Mouse (Mus musculus) limb, embryonic 13.5 days (tissue): Measurements from ENCODE around the gene Usb1. TPM values are rescaled to one million over a fixed set of nuclear protein-coding genes. Genes with fewer than 3 reads are reported as not detected.

ENCODE experiments used
- ATAC-seq: fragments of 200-750 bp; cut with Nextera tagmentation; 2 replicates; pipeline ENCODE4 v1.8.0; 2017; ENCODE audit warnings: low read depth, moderate number of reproducible peaks, moderate TSS enrichment; ENCODE audit not compliant: low FRiP score
- H3K27ac ChIP-seq: fragments of 300-500 bp; sonication (generic); 2 replicates; pipeline ENCODE4 v1.5.1; 2015; ENCODE audit warnings: inconsistent platforms, mild to moderate bottlenecking, moderate library complexity
- H3K27me3 ChIP-seq: fragments of 300-500 bp; sonication (generic); 2 replicates; pipeline ENCODE4 v1.6.1; 2015; ENCODE audit warnings: mild to moderate bottlenecking, inconsistent platforms
- H3K36me3 ChIP-seq: fragments of 300-500 bp; sonication (generic); 2 replicates; pipeline ENCODE4 v1.6.1; 2015; ENCODE audit warnings: inconsistent platforms, mild to moderate bottlenecking, moderate library complexity
- H3K4me1 ChIP-seq: fragments of 300-500 bp; sonication (generic); 2 replicates; pipeline ENCODE4 v1.6.1; 2015; ENCODE audit warnings: inconsistent platforms
- H3K4me2 ChIP-seq: fragments of 300-500 bp; sonication (generic); replicated peaks from 2 replicates; pipeline ENCODE4 v1.6.1; 2015; ENCODE audit warnings: inconsistent platforms, mild to moderate bottlenecking, moderate library complexity
- H3K4me3 ChIP-seq: fragments of 300-500 bp; sonication (generic); 2 replicates; pipeline ENCODE4 v1.5.1; 2015; ENCODE audit warnings: moderate library complexity, mild to moderate bottlenecking, inconsistent platforms
- H3K9ac ChIP-seq: fragments of 300-500 bp; sonication (generic); 2 replicates; pipeline ENCODE4 v1.6.1; 2015; ENCODE audit warnings: mild to moderate bottlenecking, inconsistent platforms
- H3K9me3 ChIP-seq: fragments of 300-500 bp; sonication (generic); 2 replicates; pipeline ENCODE4 v1.6.1; 2016; ENCODE audit warnings: inconsistent platforms
- WGBS: fragments of 180-500 bp; shearing (Covaris S2); methylation state at CpG from one replicate; pipeline ENCODE4 v1.1.7; 2015; 5-methylcytosine and 5-hydroxymethylcytosine counted together
- polyA plus RNA-seq: library from polyadenylated mRNA; unstranded; fragments of >200 nt; fragmentation: Nextera tagmentation; extraction: Ambion mirVana; gene quantifications from 2 replicates; pipeline ENCODE4 v1.2.1, GENCODE M21; 2015

Gene Usb1
- polyA plus RNA-seq, result 43.5 and 46.0 TPM in 2 replicates

DNA sequence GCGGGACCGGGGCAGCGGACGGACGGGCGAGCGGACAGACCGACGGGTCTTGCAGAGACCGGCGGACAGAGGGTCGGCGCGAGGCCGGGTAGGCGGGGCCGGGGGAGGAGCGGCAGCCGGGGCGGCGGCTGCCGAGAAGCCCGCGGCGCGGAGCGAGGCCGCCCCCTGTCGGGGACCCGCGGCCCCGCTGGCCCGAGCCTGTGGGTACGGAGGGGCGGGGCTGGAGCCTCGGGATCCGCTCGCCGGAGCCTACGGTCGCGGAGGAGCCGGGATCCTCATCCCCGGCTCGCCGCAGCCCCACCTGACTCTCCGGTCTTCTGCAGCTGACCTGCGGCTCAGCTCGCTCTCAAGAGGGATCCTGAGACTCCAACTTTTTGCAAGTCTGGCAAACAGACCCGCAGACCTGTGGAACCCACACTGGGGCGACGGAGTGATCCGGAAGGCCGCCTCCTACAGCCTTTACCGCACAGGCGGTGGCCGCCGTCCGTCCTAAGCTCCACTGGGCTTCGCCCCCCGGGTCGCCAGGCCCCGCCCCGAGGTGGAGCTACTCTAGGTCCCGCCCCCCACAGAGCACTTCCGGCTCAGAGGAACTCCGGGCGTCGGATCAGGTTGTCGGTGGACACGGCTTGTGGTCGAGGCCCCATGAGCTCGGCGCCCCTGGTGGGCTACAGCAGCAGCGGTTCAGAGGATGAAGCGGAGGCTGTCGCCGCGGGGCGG is at the start of gene Usb1, which contains the start of gene Zfp319:
TSS of gene Usb1 (plus strand) at position 565 of the 717 bp plus-strand sequence.
TSS of gene Zfp319 (minus strand) at position 231 of the 717 bp plus-strand sequence.
- peak; percentile 93 for ATAC-seq
- Histone ChIP-seq H3K4me2 (peak within 1 kb of the TSS; percentile 84), H3K36me3 (peaks cover 47% of the 10 kb centered on the region), H3K9me3 (no peaks in the 10 kb centered on the region), H3K4me1 (peaks cover 26% of the 10 kb centered on the region), H3K27me3 (no peaks in the 10 kb centered on the region), H3K9ac (peak within 1 kb of the TSS; percentile 94), H3K4me3 (peak within 1 kb of the TSS; percentile 91), H3K27ac (peak within 1 kb of the TSS; percentile 95)
- under 1% methylated on average over 75 of the region's 80 CpGs for WGBS

DNA sequence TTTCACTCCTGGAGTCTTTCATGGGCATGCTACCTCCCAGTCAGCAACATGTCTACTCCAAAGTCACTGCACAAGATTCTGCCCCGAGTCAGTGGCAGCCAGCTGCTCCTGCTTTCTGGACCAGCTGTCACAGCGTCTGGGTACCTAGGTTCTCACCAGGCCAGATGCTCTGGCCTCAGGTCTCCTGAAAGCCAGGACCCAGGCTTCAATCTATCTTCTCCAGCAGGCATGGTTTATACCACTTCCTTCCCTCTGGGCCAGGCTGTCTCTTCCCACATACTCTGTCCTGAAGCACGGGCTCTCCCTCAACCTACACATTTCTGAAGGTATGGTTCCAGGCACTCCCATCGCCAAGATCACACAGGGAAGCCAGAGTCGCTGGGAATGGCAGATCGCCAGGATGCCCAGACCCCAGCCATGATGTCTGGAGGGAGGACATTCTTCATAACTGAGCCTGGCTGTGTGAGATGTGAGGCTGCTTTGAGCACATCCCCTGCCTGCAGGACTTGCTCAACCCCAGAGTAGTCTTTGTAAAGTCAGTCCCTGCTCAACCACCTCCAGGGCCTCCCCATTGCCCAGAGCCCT is 42.9 kb upstream of the Usb1 start:
- H3K4me1 ChIP-seq, result peaks cover 14% of the 10 kb centered on the region
- no peaks in the 10 kb centered on the region for H3K36me3 ChIP-seq
- no peak for ATAC-seq
- H3K4me3 ChIP-seq, result no peak overlapping the region
- 57% methylated on average over 6 of the region's 6 CpGs for WGBS
- H3K27me3 ChIP-seq, result no peaks in the 10 kb centered on the region
- no peak overlapping the region for H3K4me2 ChIP-seq
- peak overlapping the region; percentile 1; the same call in 1 of the 2 replicates for H3K9ac ChIP-seq
- H3K27ac ChIP-seq, result no peak overlapping the region
- no peaks in the 10 kb centered on the region for H3K9me3 ChIP-seq

DNA sequence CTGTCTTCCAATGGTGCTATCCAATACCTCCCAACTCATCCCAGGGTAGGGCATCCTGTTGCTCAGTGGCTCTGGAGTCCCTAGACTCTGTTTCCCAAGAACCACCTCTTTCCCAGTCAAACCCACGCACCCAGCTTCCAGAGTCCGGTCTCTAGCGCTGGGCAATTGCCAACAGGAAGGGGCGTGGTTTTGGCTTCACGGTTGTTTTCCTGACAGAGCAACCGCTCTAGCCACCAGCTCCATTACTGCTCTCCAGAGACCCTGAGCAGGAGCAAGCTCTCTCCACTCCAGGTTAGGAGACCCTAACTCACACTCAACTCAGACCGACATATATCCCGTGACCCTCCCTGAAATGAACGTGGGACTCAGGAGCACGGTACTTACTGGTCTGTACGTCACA is 38.9 kb upstream of the Usb1 start:
- H3K27me3 ChIP-seq, result no peaks in the 10 kb centered on the region
- no peak overlapping the region; the same call in 1 of the 2 replicates for H3K4me2 ChIP-seq
- no peak overlapping the region for H3K9ac ChIP-seq
- no peak overlapping the region for H3K4me3 ChIP-seq
- H3K4me1 ChIP-seq, result peaks cover 14% of the 10 kb centered on the region
- ATAC-seq, result no peak
- 62% methylated on average over 11 of the region's 11 CpGs for WGBS
- H3K36me3 ChIP-seq, result no peaks in the 10 kb centered on the region
- H3K27ac ChIP-seq, result no peak overlapping the region
- H3K9me3 ChIP-seq, result no peaks in the 10 kb centered on the region

DNA sequence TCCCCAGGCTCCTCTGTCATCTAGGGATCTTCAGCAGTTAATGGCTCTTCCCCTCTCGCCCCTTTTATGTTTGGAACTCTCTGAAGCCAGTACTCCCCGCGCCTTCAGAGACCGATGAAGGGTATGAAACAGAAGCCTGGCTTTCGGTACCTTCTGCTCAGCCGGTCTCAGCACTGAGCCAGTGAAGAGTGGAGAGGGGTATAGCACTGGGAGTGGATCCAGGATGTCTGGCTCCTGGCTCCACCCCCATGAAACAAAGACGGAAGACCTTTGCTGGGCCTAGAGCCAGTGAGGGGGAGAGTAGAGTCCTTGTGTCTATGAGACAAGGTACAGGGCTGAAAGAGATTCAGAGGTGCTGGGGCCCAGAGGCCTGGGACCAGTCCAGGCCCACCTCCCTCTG is 38.2 kb upstream of the Usb1 start:
- no peaks in the 10 kb centered on the region for H3K27me3 ChIP-seq
- ATAC-seq, result peak; percentile 51; the same call in 1 of the 2 replicates
- H3K4me2 ChIP-seq, result peak overlapping the region; percentile 21; the same call in 1 of the 2 replicates
- WGBS, result 65% methylated on average over 7 of the region's 7 CpGs
- no peaks in the 10 kb centered on the region for H3K36me3 ChIP-seq
- H3K4me3 ChIP-seq, result no peak overlapping the region
- peaks cover 13% of the 10 kb centered on the region for H3K4me1 ChIP-seq
- no peak overlapping the region for H3K9ac ChIP-seq
- H3K27ac ChIP-seq, result peak overlapping the region; percentile 44; the same call in 1 of the 2 replicates
- no peaks in the 10 kb centered on the region for H3K9me3 ChIP-seq

DNA sequence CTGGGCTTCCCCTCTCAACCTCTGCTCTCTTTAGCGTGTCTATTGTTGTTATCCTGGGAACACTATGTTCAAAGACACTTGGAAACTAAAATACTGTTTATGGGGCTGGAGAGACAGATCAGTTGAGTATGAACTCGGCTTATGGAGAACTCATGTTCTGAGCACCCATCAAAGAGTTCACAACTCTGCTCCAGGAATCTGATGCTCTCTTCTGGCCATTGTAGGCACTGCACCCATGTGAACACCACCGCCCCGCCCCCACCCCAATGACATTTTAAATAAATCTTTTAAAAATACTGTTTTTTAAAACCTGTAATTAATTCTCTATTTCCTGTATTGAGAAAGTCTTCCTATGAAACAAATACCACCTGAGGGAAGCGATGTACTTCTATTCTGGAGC is 29.7 kb upstream of the Usb1 start:
- Histone ChIP-seq H3K9me3 (no peaks in the 10 kb centered on the region), H3K4me2 (no peak overlapping the region), H3K9ac (no peak overlapping the region), H3K27ac (no peak overlapping the region), H3K4me3 (no peak overlapping the region), H3K27me3 (no peaks in the 10 kb centered on the region), H3K36me3 (no peaks in the 10 kb centered on the region), H3K4me1 (no peaks in the 10 kb centered on the region)
- WGBS, result 16% methylated on average over 5 of the region's 5 CpGs
- ATAC-seq, result no peak

DNA sequence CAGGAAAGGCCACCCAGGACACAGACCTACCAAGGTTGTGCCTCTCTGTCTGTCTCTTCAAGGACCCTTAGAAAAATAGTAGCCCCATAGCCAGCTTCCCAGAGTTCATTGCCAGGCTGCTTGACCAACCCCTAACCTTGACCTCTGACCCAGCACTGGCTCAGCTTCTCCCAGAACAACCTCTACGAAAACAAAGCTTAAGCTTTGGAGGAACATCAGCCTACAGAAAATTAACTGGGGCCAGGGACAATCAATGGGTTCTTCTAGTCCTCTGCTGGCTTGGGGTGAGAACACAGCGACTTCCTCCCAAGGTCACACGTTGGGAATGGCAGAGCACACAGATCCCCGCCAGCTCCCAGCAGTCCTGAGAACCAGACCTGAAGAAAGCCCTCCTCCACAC is 26.6 kb upstream of the Usb1 start:
- Histone ChIP-seq H3K4me2 (no peak overlapping the region), H3K27ac (no peak overlapping the region), H3K36me3 (no peaks in the 10 kb centered on the region), H3K4me3 (no peak overlapping the region), H3K9me3 (no peaks in the 10 kb centered on the region), H3K9ac (no peak overlapping the region), H3K27me3 (no peaks in the 10 kb centered on the region), H3K4me1 (no peaks in the 10 kb centered on the region)
- 64% methylated on average over 4 of the region's 4 CpGs for WGBS
- no peak for ATAC-seq

DNA sequence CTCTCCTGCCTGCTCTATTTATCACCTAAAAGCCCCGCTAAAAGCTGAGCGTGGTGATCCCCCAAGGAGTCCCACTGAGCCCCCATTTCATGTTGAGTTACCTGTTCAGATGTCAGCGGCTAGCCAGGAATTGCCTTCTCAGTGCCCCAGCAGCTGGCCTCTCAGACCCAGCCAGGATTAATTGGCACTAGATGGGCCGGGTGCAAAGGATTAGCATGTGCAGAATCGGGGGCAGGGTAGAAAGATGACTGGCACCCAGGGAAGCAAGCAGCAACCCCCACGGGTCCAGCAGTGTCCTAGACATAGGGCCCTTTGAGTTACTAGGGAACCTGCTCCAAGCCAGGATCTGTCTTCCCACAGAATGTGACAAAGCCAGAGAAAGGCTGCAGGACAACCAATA is 25.7 kb upstream of the Usb1 start, which contains the start of gene Cngb1:
TSS of gene Cngb1 (minus strand) at position 155 of the 400 bp plus-strand sequence.
- no peak within 1 kb of the TSS for H3K4me2 ChIP-seq
- H3K4me3 ChIP-seq, result no peak within 1 kb of the TSS
- H3K27ac ChIP-seq, result no peak within 1 kb of the TSS
- no peaks in the 10 kb centered on the region for H3K27me3 ChIP-seq
- ATAC-seq, result no peak
- H3K4me1 ChIP-seq, result no peaks in the 10 kb centered on the region
- 32% methylated on average over 6 of the region's 6 CpGs for WGBS
- no peaks in the 10 kb centered on the region for H3K9me3 ChIP-seq
- no peak within 1 kb of the TSS for H3K9ac ChIP-seq
- no peaks in the 10 kb centered on the region for H3K36me3 ChIP-seq

DNA sequence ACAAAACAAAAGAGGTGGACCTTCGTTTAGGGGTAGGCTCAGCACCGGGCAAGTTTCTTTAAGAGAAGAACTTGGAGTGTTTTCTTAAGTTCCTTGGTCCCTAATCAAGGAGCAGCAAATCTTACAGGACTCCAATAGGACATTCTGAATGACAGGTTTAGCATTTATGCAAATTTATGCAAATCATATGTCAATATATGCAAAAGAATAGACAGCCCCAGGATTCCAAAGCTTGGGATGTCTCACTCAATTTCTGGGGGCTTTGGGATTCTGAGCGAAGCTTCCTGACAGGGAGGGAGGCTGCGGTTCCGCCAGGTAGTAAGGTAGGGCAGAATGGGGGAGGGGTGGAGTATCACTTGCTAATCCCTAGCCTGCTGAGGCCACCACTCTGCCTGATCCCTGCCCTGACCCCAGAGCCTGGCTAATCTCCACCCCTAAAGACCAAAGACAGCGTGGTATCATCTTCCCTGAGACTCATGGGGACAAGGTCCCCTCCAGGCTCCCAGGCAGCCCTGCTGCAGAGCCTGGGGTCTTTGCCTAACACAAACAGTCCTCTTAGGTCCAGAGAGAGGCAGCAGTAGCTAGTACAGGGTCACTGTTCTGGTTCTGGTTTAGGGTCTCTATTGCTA is 21.6 kb upstream of the Usb1 start, which contains the start of gene Tepp:
TSS of gene Tepp (plus strand) at position 225 of the 629 bp plus-strand sequence.
- H3K9me3 ChIP-seq, result no peaks in the 10 kb centered on the region
- H3K27ac ChIP-seq, result no peak within 1 kb of the TSS
- H3K4me2 ChIP-seq, result no peak within 1 kb of the TSS
- no peak for ATAC-seq
- H3K36me3 ChIP-seq, result no peaks in the 10 kb centered on the region
- no peaks in the 10 kb centered on the region for H3K27me3 ChIP-seq
- H3K4me3 ChIP-seq, result no peak within 1 kb of the TSS
- no peaks in the 10 kb centered on the region for H3K4me1 ChIP-seq
- WGBS, result 33% methylated on average over 6 of the region's 6 CpGs
- no peak within 1 kb of the TSS for H3K9ac ChIP-seq

DNA sequence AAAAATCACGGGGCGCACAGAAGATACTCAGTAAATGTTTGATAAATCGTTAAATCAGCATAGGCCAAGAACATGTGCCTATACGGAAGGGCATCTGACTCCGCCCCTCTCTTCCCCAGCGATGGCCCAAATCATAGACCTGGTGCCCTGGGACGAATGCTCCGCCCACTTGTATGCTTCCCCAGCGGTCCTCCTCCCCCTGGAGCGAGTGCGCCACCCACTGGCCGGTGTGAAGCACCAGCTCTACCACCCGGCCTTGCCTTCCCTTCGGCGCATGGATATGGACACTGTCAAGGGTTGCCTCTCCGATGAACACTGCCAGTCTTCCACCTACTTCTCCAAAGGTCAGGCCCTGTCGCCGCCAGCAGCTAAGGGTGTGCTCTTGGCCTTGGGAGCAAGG is 19.2 kb upstream of the Usb1 start:
- Histone ChIP-seq H3K27ac (no peak overlapping the region), H3K9ac (no peak overlapping the region), H3K36me3 (no peaks in the 10 kb centered on the region), H3K9me3 (no peaks in the 10 kb centered on the region), H3K27me3 (no peaks in the 10 kb centered on the region), H3K4me1 (no peaks in the 10 kb centered on the region), H3K4me3 (no peak overlapping the region), H3K4me2 (no peak overlapping the region)
- no peak for ATAC-seq
- WGBS, result 75% methylated on average over 18 of the region's 18 CpGs

DNA sequence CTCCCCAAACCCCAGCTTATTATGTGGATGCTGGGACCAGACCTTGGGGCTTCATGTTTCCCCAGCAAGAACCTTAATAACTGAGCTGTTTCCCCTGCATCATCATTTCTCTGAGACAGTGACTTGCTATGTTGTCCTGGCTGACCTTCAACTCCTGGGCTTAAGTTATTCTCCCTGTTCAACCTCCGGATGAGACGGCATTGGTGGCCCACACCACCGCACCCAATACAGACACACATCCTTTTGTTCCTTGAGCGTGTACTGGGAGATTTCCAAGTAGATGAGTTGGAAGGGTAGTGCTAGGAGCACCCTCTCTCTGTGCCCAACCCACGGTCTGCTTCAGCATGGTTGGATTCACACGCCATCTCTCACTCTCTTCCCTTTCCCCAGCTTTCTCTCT is 18.2 kb upstream of the Usb1 start:
- 94% methylated on average over 6 of the region's 6 CpGs for WGBS

DNA sequence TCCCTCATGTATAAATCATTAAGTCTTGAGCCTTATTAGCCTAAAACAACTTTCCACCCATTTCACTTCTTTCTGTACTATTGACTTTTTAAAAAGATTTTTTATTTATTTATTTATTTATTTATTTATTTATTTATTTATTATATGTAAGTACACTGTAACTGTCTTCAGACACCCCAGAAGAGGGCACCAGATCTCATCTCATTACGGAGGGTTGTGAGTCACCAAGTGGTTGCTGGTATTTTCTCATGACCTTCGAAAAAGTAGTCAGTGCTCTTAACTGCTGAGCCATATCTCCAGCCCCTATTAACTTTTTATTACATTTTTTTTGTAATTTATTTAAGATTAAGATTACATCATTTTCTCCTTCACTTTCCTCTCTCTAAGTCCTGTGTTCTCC is 17.4 kb upstream of the Usb1 start:
- WGBS, result 74% methylated on average over 2 of the region's 2 CpGs

More for the DNA sequence above, 18.2 kb upstream of the Usb1 start:
- H3K4me3 ChIP-seq, result no peak overlapping the region
- no peak overlapping the region for H3K4me2 ChIP-seq
- H3K4me1 ChIP-seq, result no peaks in the 10 kb centered on the region
- no peak overlapping the region for H3K27ac ChIP-seq
- no peak for ATAC-seq
- no peaks in the 10 kb centered on the region for H3K36me3 ChIP-seq
- H3K9ac ChIP-seq, result no peak overlapping the region
- no peaks in the 10 kb centered on the region for H3K27me3 ChIP-seq
- H3K9me3 ChIP-seq, result peaks cover 4% of the 10 kb centered on the region; the same call in 1 of the 2 replicates

DNA sequence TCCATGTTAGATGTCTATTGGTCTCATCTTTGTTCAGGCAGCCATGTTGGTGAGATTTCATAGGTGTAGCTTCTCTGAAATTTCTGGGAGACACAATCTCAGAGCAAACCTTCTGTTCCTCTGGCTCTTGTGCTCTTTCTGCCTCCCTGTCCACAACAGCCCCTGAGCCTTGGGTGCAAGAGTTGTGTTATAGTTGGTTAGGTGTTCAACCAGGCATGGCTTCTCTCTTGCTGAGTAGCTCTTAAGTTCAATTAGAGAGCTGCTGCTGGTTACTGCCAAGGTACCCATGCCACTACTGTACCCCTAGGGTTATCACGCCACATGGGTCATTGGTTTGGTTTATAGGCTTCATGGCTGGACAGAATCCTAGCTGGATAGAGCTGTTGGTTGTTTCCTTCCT is 16.7 kb upstream of the Usb1 start:
- peaks cover 4% of the 10 kb centered on the region; the same call in 1 of the 2 replicates for H3K9me3 ChIP-seq
- no peak overlapping the region for H3K4me2 ChIP-seq
- no peak overlapping the region for H3K9ac ChIP-seq
- 91% methylated on average over 1 of the region's 1 CpGs for WGBS
- H3K4me1 ChIP-seq, result peaks cover 9% of the 10 kb centered on the region
- peaks cover 7% of the 10 kb centered on the region for H3K27me3 ChIP-seq
- H3K36me3 ChIP-seq, result no peaks in the 10 kb centered on the region
- no peak overlapping the region for H3K27ac ChIP-seq
- no peak overlapping the region for H3K4me3 ChIP-seq
- no peak for ATAC-seq

More for the DNA sequence above, 17.4 kb upstream of the Usb1 start:
- no peak overlapping the region for H3K4me3 ChIP-seq
- no peak overlapping the region for H3K27ac ChIP-seq
- peaks cover 4% of the 10 kb centered on the region; the same call in 1 of the 2 replicates for H3K9me3 ChIP-seq
- H3K27me3 ChIP-seq, result peaks cover 4% of the 10 kb centered on the region
- no peaks in the 10 kb centered on the region for H3K36me3 ChIP-seq
- no peak overlapping the region for H3K4me2 ChIP-seq
- no peak overlapping the region for H3K9ac ChIP-seq
- no peak for ATAC-seq
- H3K4me1 ChIP-seq, result peaks cover 2% of the 10 kb centered on the region; the same call in 1 of the 2 replicates
